Mouse (Mus musculus) heart, postnatal 0 days (tissue): Measurements from ENCODE around the gene Lemd1. TPM values are rescaled to one million over a fixed set of nuclear protein-coding genes. Genes with fewer than 3 reads are reported as not detected.

ENCODE experiments used
- ATAC-seq: fragments of 200-750 bp; cut with Nextera tagmentation; 2 replicates; pipeline ENCODE4 v1.8.0; 2017; ENCODE audit warnings: low read depth, moderate number of reproducible peaks, moderate library complexity; ENCODE audit not compliant: insufficient read depth
- DNase-seq: peaks from one replicate; pipeline ENCODE4 v3.0.0-alpha.2; 2016; ENCODE audit warnings: low spot score
- H3K27ac ChIP-seq: fragments of 300-500 bp; sonication (generic); 2 replicates; pipeline ENCODE4 v1.5.1; 2014; ENCODE audit warnings: low read depth, mild to moderate bottlenecking
- H3K27me3 ChIP-seq: fragments of 300-500 bp; sonication (generic); 2 replicates; pipeline ENCODE4 v1.6.1; 2014; ENCODE audit warnings: low read length, mixed read lengths; ENCODE audit not compliant: control insufficient read depth, insufficient read depth
- H3K36me3 ChIP-seq: fragments of 300-500 bp; sonication (generic); replicated peaks from 2 replicates; pipeline ENCODE4 v1.6.1; 2014; ENCODE audit warnings: low read length, mixed read lengths; ENCODE audit not compliant: control insufficient read depth, insufficient read depth
- H3K4me1 ChIP-seq: fragments of 300-500 bp; sonication (generic); 2 replicates; pipeline ENCODE4 v1.6.1; 2014; ENCODE audit warnings: antibody characterized with exemption; ENCODE audit not compliant: control insufficient read depth, insufficient read depth
- H3K4me2 ChIP-seq: fragments of 300-500 bp; sonication (generic); 2 replicates; pipeline ENCODE4 v1.6.1; 2014; ENCODE audit warnings: low read depth, mild to moderate bottlenecking, low read length, moderate library complexity
- H3K4me3 ChIP-seq: fragments of 300-500 bp; sonication (generic); 2 replicates; pipeline ENCODE4 v1.5.1; 2014; ENCODE audit warnings: low read depth, low read length
- H3K9ac ChIP-seq: fragments of 300-500 bp; sonication (generic); replicated peaks from 2 replicates; pipeline ENCODE4 v1.6.1; 2014; ENCODE audit warnings: low read depth, low read length, mixed read lengths
- H3K9me3 ChIP-seq: fragments of 300-500 bp; sonication (generic); replicated peaks from 2 replicates; pipeline ENCODE4 v1.6.1; 2016; ENCODE audit warnings: low read length; ENCODE audit not compliant: control insufficient read depth
- CTCF ChIP-seq: IDR thresholded peaks from 2 replicates; pipeline ENCODE4 v1.5.1; 2016; ENCODE audit warnings: antibody characterized with exemption, control low read depth, low read depth
- EP300 ChIP-seq: IDR thresholded peaks from 2 replicates; pipeline ENCODE4 v1.6.1; 2016; ENCODE audit warnings: antibody characterized with exemption, low read depth
- WGBS: fragments of 180-500 bp; shearing (Covaris S2); extraction: QIAGEN DNeasy Blood & Tissue Kit; methylation state at CpG from one replicate; pipeline ENCODE4 v1.1.7; 2014; 5-methylcytosine and 5-hydroxymethylcytosine counted together
- polyA plus RNA-seq: library from polyadenylated mRNA; unstranded; fragments of >200 nt; fragmentation: Nextera tagmentation; extraction: Ambion mirVana; gene quantifications from 2 replicates; pipeline ENCODE4 v1.2.1, GENCODE M21; 2015
- total RNA-seq: library from RNA; depleted of rRNA; stranded (reverse); fragments of >200 nt; gene quantifications from 2 replicates; pipeline ENCODE4 v1.2.3, GENCODE M21; 2014; ENCODE audit warnings: low replicate concordance

Gene Lemd1
- total and polyA plus RNA-seq, 2 experiments from 2014 or later = not detected

DNA sequence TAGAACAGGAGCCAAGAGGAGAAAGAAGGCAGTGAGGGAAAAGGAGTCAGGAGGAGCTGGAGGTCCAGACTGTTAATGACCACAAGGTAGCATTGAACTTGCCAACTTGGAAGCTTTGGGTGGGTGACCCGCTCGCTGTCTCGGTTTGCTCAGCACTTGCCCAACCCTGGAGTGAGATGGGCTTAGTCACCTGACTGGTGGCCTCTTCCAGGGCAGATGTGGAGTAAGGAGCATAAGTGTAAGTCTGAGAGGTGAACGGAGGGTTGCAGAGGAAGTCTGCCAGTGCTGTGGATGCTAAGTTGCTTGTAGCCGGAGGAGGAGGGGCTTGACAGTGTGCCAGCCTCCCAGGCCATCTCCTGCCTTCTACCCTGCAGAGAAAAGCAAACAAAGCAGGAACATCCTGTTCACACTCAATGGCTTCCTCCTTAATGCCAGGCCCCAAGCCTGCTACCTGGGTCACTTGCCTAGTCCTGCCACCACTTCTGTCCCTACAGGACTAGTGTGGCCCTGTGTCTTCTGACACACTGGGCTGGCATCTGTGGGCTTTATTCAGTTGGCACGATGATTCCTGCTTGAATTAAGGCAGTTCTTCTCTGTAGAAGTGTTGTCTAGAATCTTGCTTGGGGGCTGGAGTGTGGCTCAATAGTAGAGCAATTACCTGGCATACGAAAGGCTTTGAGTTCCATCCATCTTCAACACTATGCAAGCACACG lies 45.1 kb upstream of the Lemd1 start:
- no peak overlapping the region for H3K9ac ChIP-seq
- H3K4me1 ChIP-seq = no peaks in the 10 kb centered on the region
- H3K36me3 ChIP-seq = no peaks in the 10 kb centered on the region
- H3K4me3 ChIP-seq = no peak overlapping the region
- no peak overlapping the region for H3K4me2 ChIP-seq
- ATAC-seq = no peak
- WGBS = 76% methylated on average over 8 of the region's 8 CpGs
- H3K27me3 ChIP-seq = no peaks in the 10 kb centered on the region
- no peak for DNase-seq
- H3K9me3 ChIP-seq = no peaks in the 10 kb centered on the region
- no peak for TF ChIP-seq EP300
- TF ChIP-seq CTCF = no peak
- H3K27ac ChIP-seq = no peak overlapping the region

GRCm38 (mm10) chr1:132149410-132149809 lies 41.8 kb upstream of the Lemd1 start:
- TF ChIP-seq CTCF = no peak
- no peak for TF ChIP-seq EP300
- Histone ChIP-seq H3K27ac (no peak overlapping the region), H3K4me3 (no peak overlapping the region), H3K9ac (no peak overlapping the region), H3K4me2 (no peak overlapping the region), H3K4me1 (no peaks in the 10 kb centered on the region), H3K27me3 (no peaks in the 10 kb centered on the region), H3K9me3 (no peaks in the 10 kb centered on the region), H3K36me3 (no peaks in the 10 kb centered on the region)
- WGBS = 78% methylated on average over 2 of the region's 2 CpGs
- no peak for DNase-seq
- ATAC-seq = no peak

DNA sequence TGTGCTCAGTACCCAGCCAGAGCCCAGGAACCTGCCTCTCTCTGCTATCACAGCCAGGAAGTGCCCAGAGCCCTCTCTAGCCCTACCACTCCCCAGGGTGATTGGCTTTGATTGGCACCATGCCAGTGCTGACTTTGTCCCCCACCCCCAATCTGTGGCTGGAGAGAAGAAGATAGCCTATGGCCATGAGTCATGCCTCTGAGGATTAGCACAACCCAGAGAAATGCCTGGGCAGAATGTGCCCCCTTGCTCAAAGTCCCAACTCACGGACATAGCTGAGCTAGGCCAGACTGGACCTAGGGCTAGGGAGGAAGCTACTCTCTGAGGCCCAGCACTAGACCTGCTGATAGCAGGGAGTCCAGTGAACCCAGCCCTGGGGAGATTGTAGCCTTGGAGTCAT lies 41.1 kb upstream of the Lemd1 start:
- Histone ChIP-seq H3K27ac (no peak overlapping the region), H3K36me3 (no peaks in the 10 kb centered on the region), H3K4me3 (no peak overlapping the region), H3K9me3 (no peaks in the 10 kb centered on the region), H3K4me1 (no peaks in the 10 kb centered on the region), H3K4me2 (no peak overlapping the region), H3K9ac (no peak overlapping the region), H3K27me3 (no peaks in the 10 kb centered on the region)
- ATAC-seq (peak; percentile 39), DNase-seq (no peak)
- WGBS = 14% methylated on average over 1 of the region's 1 CpGs
- no peak for TF ChIP-seq CTCF
- TF ChIP-seq EP300 = no peak

GRCm38 (mm10) chr1:132150817-132151601 lies 40.2 kb upstream of the Lemd1 start:
- H3K9ac ChIP-seq = no peak overlapping the region
- H3K27me3 ChIP-seq = no peaks in the 10 kb centered on the region
- no peaks in the 10 kb centered on the region for H3K4me1 ChIP-seq
- H3K4me3 ChIP-seq = no peak overlapping the region
- H3K9me3 ChIP-seq = no peaks in the 10 kb centered on the region
- 74% methylated on average over 15 of the region's 15 CpGs for WGBS
- DNase-seq (no peak), ATAC-seq (no peak)
- H3K27ac ChIP-seq = no peak overlapping the region
- no peaks in the 10 kb centered on the region for H3K36me3 ChIP-seq
- H3K4me2 ChIP-seq = no peak overlapping the region
- no peak for TF ChIP-seq CTCF
- TF ChIP-seq EP300 = no peak

DNA sequence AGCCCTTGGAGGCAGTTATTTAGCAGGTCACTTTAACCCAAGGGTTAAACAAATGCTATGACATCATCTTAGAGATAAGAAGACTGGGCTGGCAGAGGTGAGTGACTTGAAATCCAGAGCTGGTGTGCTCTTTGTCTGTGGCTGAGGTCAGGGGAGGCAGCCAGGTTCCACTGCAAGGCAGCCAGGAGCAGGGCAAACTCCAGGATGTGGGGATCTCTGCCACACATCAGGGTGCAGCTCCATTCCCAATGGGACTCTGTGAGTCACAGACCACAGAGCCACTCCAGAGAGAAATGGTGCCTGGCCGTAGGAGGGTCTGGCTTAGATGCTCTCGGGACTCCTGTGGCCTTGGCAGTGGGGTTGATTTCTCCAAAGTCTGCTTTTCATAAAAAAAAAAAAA lies 39.3 kb upstream of the Lemd1 start:
- Histone ChIP-seq H3K27ac (no peak overlapping the region), H3K4me2 (no peak overlapping the region)

More for the DNA sequence above, 39.3 kb upstream of the Lemd1 start:
- TF ChIP-seq EP300 (no peak), CTCF (no peak)
- Histone ChIP-seq H3K9ac (no peak overlapping the region), H3K4me3 (no peak overlapping the region), H3K9me3 (no peaks in the 10 kb centered on the region), H3K27me3 (no peaks in the 10 kb centered on the region), H3K4me1 (no peaks in the 10 kb centered on the region), H3K36me3 (no peaks in the 10 kb centered on the region)
- DNase-seq = no peak
- 52% methylated on average over 2 of the region's 2 CpGs for WGBS
- ATAC-seq = no peak
